In the genomic region with DNA sequence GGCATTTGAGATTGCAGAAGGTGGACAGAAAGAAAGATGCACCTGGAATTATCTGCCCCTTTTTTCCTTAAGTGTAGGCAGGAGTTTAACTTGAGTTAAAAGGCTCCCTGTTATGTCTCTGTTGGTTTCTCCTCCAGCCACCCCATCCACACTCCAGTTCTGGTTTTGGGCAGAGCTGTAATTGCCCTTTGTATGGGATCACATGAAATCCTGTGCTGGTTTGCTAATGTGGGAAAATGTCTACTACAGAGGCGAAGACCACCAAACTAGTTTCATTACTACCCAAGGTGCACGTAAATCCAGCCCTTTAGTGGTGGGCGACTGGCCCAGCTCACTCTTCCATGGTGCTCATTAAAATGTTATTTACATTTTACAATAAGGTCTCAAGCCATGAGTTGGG, we compare ENCODE assay signal across 8 mouse cellular contexts.
DNase-seq lines count a peak whose midpoint lies in the region; ATAC-seq and TF ChIP-seq lines count a peak whose summit lies in the region.

No protein-coding gene starts in this region.

- TF ChIP-seq POLR2A in thymus, adult 2 months (IDR thresholded peaks at IDR 0.05; ENCODE audit: control insufficient read depth, extremely low read depth, insufficient read depth, low read length, poor library complexity) = no peak

- TF ChIP-seq EP300 in lung, postnatal 0 days (IDR thresholded peaks at IDR 0.05) = no peak
- no peak for TF ChIP-seq EP300 in stomach, postnatal 0 days (optimal IDR thresholded peaks at IDR 0.05)

- H3K4me1 ChIP-seq in thymus, adult 2 months (replicated peaks; ENCODE audit: control insufficient read depth, insufficient read depth, low read length) = peaks cover 21% of the 10 kb centered on the region
- H3K4me1 ChIP-seq in forebrain, embryonic 13.5 days = peaks cover 58% of the 10 kb centered on the region
- H3K4me1 ChIP-seq in hindbrain, embryonic 13.5 days (replicated peaks) = peaks cover 53% of the 10 kb centered on the region
- H3K4me1 ChIP-seq in lung, postnatal 0 days (ENCODE audit: insufficient read depth, low read depth, low read length) = peaks cover 16% of the 10 kb centered on the region; the same call in 1 of the 2 replicates
- H3K4me1 ChIP-seq in stomach, postnatal 0 days (replicated peaks; ENCODE audit: control insufficient read depth, insufficient read depth) = peaks cover 5% of the 10 kb centered on the region; the same call in 1 of the 2 replicates

- no peaks in the 10 kb centered on the region for H3K36me3 ChIP-seq in thymus, adult 2 months (ENCODE audit: control insufficient read depth, insufficient read depth, low read length)
- H3K36me3 ChIP-seq in forebrain, embryonic 13.5 days (ENCODE audit: poor library complexity, severe bottlenecking) = no peaks in the 10 kb centered on the region
- H3K36me3 ChIP-seq in hindbrain, embryonic 13.5 days = no peaks in the 10 kb centered on the region
- no peaks in the 10 kb centered on the region for H3K36me3 ChIP-seq in lung, postnatal 0 days (ENCODE audit: insufficient read depth, low read length)
- H3K36me3 ChIP-seq in stomach, postnatal 0 days (ENCODE audit: control insufficient read depth, insufficient read depth, low read length) = no peaks in the 10 kb centered on the region

- 58% methylated on average over 3 of the region's 3 CpGs for WGBS in thymus, adult 2 months
- 0% methylated on average over 3 of the region's 3 CpGs for WGBS in forebrain, embryonic 13.5 days
- WGBS in hindbrain, embryonic 13.5 days = 3% methylated on average over 3 of the region's 3 CpGs
- 24% methylated on average over 3 of the region's 3 CpGs for WGBS in lung, postnatal 0 days
- WGBS in stomach, postnatal 0 days = 27% methylated on average over 3 of the region's 3 CpGs

- H3K27ac ChIP-seq in thymus, adult 2 months (ENCODE audit: control insufficient read depth, insufficient read depth, low read length) = no peak overlapping the region
- peak overlapping the region; percentile 59 for H3K27ac ChIP-seq in forebrain, embryonic 13.5 days
- peak overlapping the region; percentile 58 for H3K27ac ChIP-seq in hindbrain, embryonic 13.5 days
- peak overlapping the region; percentile 38; the same call in 1 of the 2 replicates for H3K27ac ChIP-seq in lung, postnatal 0 days (ENCODE audit: low read length)
- peak overlapping the region; percentile 67 for H3K27ac ChIP-seq in stomach, postnatal 0 days (replicated peaks)

- H3K9ac ChIP-seq in forebrain, embryonic 13.5 days = no peak overlapping the region
- H3K9ac ChIP-seq in hindbrain, embryonic 13.5 days = no peak overlapping the region
- no peak overlapping the region for H3K9ac ChIP-seq in lung, postnatal 0 days (replicated peaks; ENCODE audit: low read depth)
- H3K9ac ChIP-seq in stomach, postnatal 0 days (ENCODE audit: low read length) = no peak overlapping the region

- ATAC-seq in forebrain, embryonic 13.5 days = peak; percentile 22
- ATAC-seq in hindbrain, embryonic 13.5 days (ENCODE audit: low FRiP score) = no peak
- no peak for ATAC-seq in lung, postnatal 0 days
- no peak for ATAC-seq in stomach, postnatal 0 days (ENCODE audit: low FRiP score, low TSS enrichment)
- no peak for ATAC-seq in megakaryocyte-erythroid progenitor cell, adult 5-6 weeks (replicated peaks; ENCODE audit: low FRiP score, low TSS enrichment, poor library complexity, severe bottlenecking)

- DNase-seq in thymus, postnatal 25 days = peak; percentile 33
- DNase-seq in thymus, adult 2 months = no peak
- DNase-seq in lung, postnatal 0 days (ENCODE audit: low spot score) = peak; percentile 69
- peak; percentile 60 for DNase-seq in stomach, postnatal 0 days (ENCODE audit: low spot score)
- DNase-seq in spleen, adult 18-20 months = no peak

- no peaks in the 10 kb centered on the region for H3K9me3 ChIP-seq in forebrain, embryonic 13.5 days (replicated peaks)
- no peaks in the 10 kb centered on the region for H3K9me3 ChIP-seq in hindbrain, embryonic 13.5 days
- no peaks in the 10 kb centered on the region for H3K9me3 ChIP-seq in lung, postnatal 0 days (ENCODE audit: low read length)
- no peaks in the 10 kb centered on the region for H3K9me3 ChIP-seq in stomach, postnatal 0 days (ENCODE audit: control insufficient read depth, low read length)

- no peak overlapping the region for H3K4me3 ChIP-seq in thymus, adult 2 months (ENCODE audit: control insufficient read depth, insufficient read depth, low read length)
- H3K4me3 ChIP-seq in forebrain, embryonic 13.5 days = no peak overlapping the region
- H3K4me3 ChIP-seq in hindbrain, embryonic 13.5 days = no peak overlapping the region
- H3K4me3 ChIP-seq in lung, postnatal 0 days (ENCODE audit: low read depth, low read length) = no peak overlapping the region
- no peak overlapping the region for H3K4me3 ChIP-seq in stomach, postnatal 0 days (ENCODE audit: low read depth, low read length)

- peak overlapping the region; percentile 33; the same call in 1 of the 2 replicates for H3K4me2 ChIP-seq in forebrain, embryonic 13.5 days
- H3K4me2 ChIP-seq in hindbrain, embryonic 13.5 days = no peak overlapping the region; the same call in 1 of the 2 replicates
- no peak overlapping the region for H3K4me2 ChIP-seq in lung, postnatal 0 days (replicated peaks; ENCODE audit: low read depth, low read length)
- H3K4me2 ChIP-seq in stomach, postnatal 0 days (replicated peaks; ENCODE audit: low read depth) = 0 out of 2 replicates have a peak overlapping the region, but pooled peaks have one; percentile 6

- no peak for TF ChIP-seq CTCF in thymus, adult 2 months (IDR thresholded peaks at IDR 0.05; ENCODE audit: borderline replicate concordance, control insufficient read depth, extremely low read depth, insufficient read depth, low read length, poor library complexity)
- no peak for TF ChIP-seq CTCF in lung, postnatal 0 days (IDR thresholded peaks at IDR 0.05)
- TF ChIP-seq CTCF in stomach, postnatal 0 days (IDR thresholded peaks at IDR 0.05; ENCODE audit: low read depth) = no peak

- H3K27me3 ChIP-seq in thymus, adult 2 months (ENCODE audit: control insufficient read depth, insufficient read depth, low read length) = no peaks in the 10 kb centered on the region
- H3K27me3 ChIP-seq in forebrain, embryonic 13.5 days = no peaks in the 10 kb centered on the region
- H3K27me3 ChIP-seq in hindbrain, embryonic 13.5 days = no peaks in the 10 kb centered on the region
- H3K27me3 ChIP-seq in lung, postnatal 0 days (replicated peaks; ENCODE audit: insufficient read depth, low read length) = no peaks in the 10 kb centered on the region
- no peaks in the 10 kb centered on the region for H3K27me3 ChIP-seq in stomach, postnatal 0 days (ENCODE audit: control insufficient read depth, insufficient read depth, low read length)

Comparison
In these comparisons a context has a peak if more than half of its experiments do, and no peak if none do; other contexts are left out.
1. DNase-seq: peak in thymus, postnatal 25 days (single experiment), lung, postnatal 0 days (single experiment) and stomach, postnatal 0 days (single experiment); none in thymus, adult 2 months (single experiment) and spleen, adult 18-20 months (0 of 2).
2. H3K4me2 ChIP-seq: peak in forebrain, embryonic 13.5 days (single experiment) and stomach, postnatal 0 days (single experiment); none in hindbrain, embryonic 13.5 days (single experiment) and lung, postnatal 0 days (single experiment).